Mouse (Mus musculus) forebrain, postnatal 0 days (tissue): Measurements from ENCODE around the gene Nr1i2. TPM values are rescaled to one million over a fixed set of nuclear protein-coding genes. Genes with fewer than 3 reads are reported as not detected.

Source experiments
- ATAC-seq: fragments of 200-750 bp; cut with Nextera tagmentation; 2 replicates; pipeline ENCODE4 v1.8.0; 2017; ENCODE audit warnings: mild to moderate bottlenecking, moderate library complexity
- DNase-seq: peaks from one replicate; pipeline ENCODE4 v3.0.0-alpha.2; 2015
- H3K27ac ChIP-seq: fragments of 300-500 bp; sonication (generic); 2 replicates; pipeline ENCODE4 v1.5.1; 2014; ENCODE audit warnings: low read depth, mild to moderate bottlenecking, antibody characterized with exemption, low read length, moderate library complexity, mixed read lengths
- H3K27me3 ChIP-seq: fragments of 300-500 bp; sonication (generic); 2 replicates; pipeline ENCODE4 v1.6.1; 2014; ENCODE audit warnings: mild to moderate bottlenecking, low read length, mixed read lengths; ENCODE audit not compliant: insufficient read depth
- H3K36me3 ChIP-seq: fragments of 300-500 bp; sonication (generic); 2 replicates; pipeline ENCODE4 v1.6.1; 2014; ENCODE audit warnings: mild to moderate bottlenecking, moderate library complexity; ENCODE audit not compliant: insufficient read depth
- H3K4me1 ChIP-seq: fragments of 300-500 bp; sonication (generic); 2 replicates; pipeline ENCODE4 v1.6.1; 2014; ENCODE audit warnings: antibody characterized with exemption; ENCODE audit not compliant: insufficient read depth
- H3K4me2 ChIP-seq: fragments of 300-500 bp; sonication (generic); 2 replicates; pipeline ENCODE4 v1.6.1; 2014; ENCODE audit warnings: low read depth, mild to moderate bottlenecking, moderate library complexity
- H3K4me3 ChIP-seq: fragments of 300-500 bp; sonication (generic); 2 replicates; pipeline ENCODE4 v1.5.1; 2014; ENCODE audit warnings: low read depth, low read length, mixed read lengths
- H3K9ac ChIP-seq: fragments of 300-500 bp; sonication (generic); 2 replicates; pipeline ENCODE4 v1.6.1; 2014; ENCODE audit warnings: mild to moderate bottlenecking
- H3K9me3 ChIP-seq: fragments of 300-500 bp; sonication (generic); 2 replicates; pipeline ENCODE4 v1.6.1; 2016; ENCODE audit warnings: low read length
- CTCF ChIP-seq: sonication (generic); IDR thresholded peaks from 2 replicates; pipeline ENCODE4 v1.5.1; 2016; ENCODE audit warnings: antibody characterized with exemption, control low read depth, low read depth
- WGBS: fragments of 180-500 bp; shearing (Covaris S2); extraction: QIAGEN DNeasy Blood & Tissue Kit; methylation state at CpG from one replicate; pipeline ENCODE4 v1.1.7; 2014; 5-methylcytosine and 5-hydroxymethylcytosine counted together
- polyA plus RNA-seq: library from polyadenylated mRNA; unstranded; fragments of >200 nt; fragmentation: Nextera tagmentation; extraction: Ambion mirVana; gene quantifications from 2 replicates; pipeline ENCODE4 v1.2.1, GENCODE M21; 2015
- total RNA-seq: library from RNA; depleted of rRNA; stranded (reverse); fragments of >200 nt; gene quantifications from 2 replicates; pipeline ENCODE4 v1.2.3, GENCODE M21; 2014

The Nr1i2 gene
- total and polyA plus RNA-seq, 2 experiments from 2014 or later = not detected

DNA sequence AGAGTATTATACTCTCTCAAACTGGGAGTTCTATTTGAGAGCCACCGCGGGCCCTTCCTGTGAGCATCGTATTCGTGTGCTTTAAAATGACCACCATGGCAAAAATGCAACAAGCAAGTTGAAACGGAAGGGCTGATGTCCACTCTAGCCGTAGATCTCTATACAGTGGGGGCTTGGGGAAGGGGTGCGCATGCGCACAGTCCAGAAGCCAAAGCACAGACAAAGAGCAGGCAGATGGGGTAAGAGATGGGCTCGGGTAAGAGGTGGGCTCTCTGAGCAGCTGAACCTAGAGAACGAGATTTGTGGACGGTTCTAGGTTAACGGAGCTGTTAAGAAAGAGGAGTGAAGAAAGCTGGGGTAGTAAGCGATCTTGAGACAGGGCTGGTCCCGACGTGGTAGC is 29.7 kb upstream of the Nr1i2 start:
- Histone ChIP-seq H3K27me3 (no peaks in the 10 kb centered on the region), H3K9ac (no peak overlapping the region), H3K4me3 (no peak overlapping the region), H3K4me2 (no peak overlapping the region), H3K27ac (no peak overlapping the region), H3K9me3 (no peaks in the 10 kb centered on the region), H3K4me1 (no peaks in the 10 kb centered on the region), H3K36me3 (no peaks in the 10 kb centered on the region)
- ATAC-seq (no peak), DNase-seq (no peak)
- WGBS = 93% methylated on average over 15 of the region's 15 CpGs
- TF ChIP-seq CTCF = no peak

DNA sequence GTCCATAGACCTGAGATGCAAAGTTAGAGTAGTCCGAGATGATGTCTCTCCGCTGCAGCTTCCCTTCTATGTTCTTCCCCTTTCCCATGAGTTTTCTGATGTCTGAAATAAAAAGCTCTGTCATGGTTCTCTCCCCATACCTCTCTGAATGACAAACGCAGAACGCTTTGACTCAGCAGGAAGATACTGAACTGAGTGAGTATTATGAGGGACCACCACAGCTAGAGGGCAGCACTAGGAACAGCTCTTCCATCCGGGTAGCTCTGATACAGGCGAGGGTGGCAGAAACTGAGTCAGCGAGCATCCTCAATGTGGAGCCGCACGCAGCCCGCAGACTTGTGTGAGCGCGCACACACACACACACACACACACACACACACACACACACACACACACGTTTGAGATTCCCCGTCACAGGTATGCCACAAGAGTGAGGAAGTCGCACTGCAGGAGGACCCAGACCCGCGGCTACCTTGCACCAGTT is 26.9 kb upstream of the Nr1i2 start:
- H3K36me3 ChIP-seq = no peaks in the 10 kb centered on the region
- peak; percentile 99 for ATAC-seq
- peak overlapping the region; percentile 21; the same call in 1 of the 2 replicates for H3K4me3 ChIP-seq
- TF ChIP-seq CTCF = peak; percentile 77
- 0 out of 2 replicates have a peak overlapping the region, but pooled peaks have one; percentile 39 for H3K9ac ChIP-seq
- H3K27me3 ChIP-seq = no peaks in the 10 kb centered on the region
- H3K4me1 ChIP-seq = no peaks in the 10 kb centered on the region
- H3K4me2 ChIP-seq = peak overlapping the region; percentile 42
- no peaks in the 10 kb centered on the region for H3K9me3 ChIP-seq
- no peak overlapping the region for H3K27ac ChIP-seq
- 22% methylated on average over 17 of the region's 17 CpGs for WGBS
- DNase-seq = peak; percentile 74

DNA sequence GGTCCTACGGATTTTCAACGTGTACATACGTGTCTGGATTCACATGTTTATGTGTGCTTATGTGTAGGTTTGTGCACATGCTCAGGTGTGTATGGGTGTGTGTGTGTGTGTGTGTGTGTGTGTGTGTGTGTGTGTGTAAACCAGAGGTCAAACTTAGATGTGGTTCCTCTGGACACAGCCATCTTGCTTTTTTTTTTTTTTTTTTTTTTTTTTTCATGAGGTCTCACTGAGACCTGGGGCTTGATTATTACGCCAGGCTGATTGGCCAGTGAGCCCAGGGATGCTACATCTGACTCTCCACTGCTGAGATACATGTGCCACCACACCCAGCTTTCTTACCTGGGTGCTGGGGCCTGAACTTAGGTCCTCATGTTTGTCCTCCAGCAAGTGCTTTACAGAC is 24.5 kb upstream of the Nr1i2 start:
- no peak overlapping the region for H3K4me3 ChIP-seq
- H3K27ac ChIP-seq = no peak overlapping the region
- H3K27me3 ChIP-seq = no peaks in the 10 kb centered on the region
- TF ChIP-seq CTCF = no peak
- no peaks in the 10 kb centered on the region for H3K9me3 ChIP-seq
- ATAC-seq (no peak), DNase-seq (no peak)
- no peak overlapping the region for H3K4me2 ChIP-seq
- no peak overlapping the region for H3K9ac ChIP-seq
- no peaks in the 10 kb centered on the region for H3K36me3 ChIP-seq
- WGBS = 89% methylated on average over 4 of the region's 4 CpGs
- no peaks in the 10 kb centered on the region for H3K4me1 ChIP-seq

DNA sequence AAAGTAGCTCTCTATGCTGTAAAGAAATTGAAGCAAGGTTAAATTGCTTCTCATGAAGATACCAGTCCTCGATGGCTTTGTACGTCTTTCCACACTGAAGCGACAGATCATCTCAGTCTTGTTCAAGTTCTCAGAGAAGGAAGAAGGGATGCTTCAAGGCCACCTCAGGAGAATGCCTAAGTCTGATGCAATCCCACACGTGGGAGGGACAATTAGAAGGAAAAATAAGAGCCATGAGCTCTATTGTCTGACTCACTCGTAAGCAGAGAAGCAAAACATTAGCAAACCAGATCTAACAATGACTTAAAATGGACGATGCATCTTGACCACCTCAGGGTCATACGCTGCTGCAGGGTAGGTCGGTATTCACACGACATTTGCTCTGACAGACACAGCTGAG is 23.9 kb upstream of the Nr1i2 start:
- Histone ChIP-seq H3K27ac (no peak overlapping the region), H3K4me1 (no peaks in the 10 kb centered on the region), H3K36me3 (no peaks in the 10 kb centered on the region), H3K9me3 (no peaks in the 10 kb centered on the region), H3K4me3 (no peak overlapping the region), H3K27me3 (no peaks in the 10 kb centered on the region), H3K9ac (no peak overlapping the region), H3K4me2 (no peak overlapping the region)
- DNase-seq (no peak), ATAC-seq (no peak)
- WGBS = 73% methylated on average over 9 of the region's 9 CpGs
- no peak for TF ChIP-seq CTCF

DNA sequence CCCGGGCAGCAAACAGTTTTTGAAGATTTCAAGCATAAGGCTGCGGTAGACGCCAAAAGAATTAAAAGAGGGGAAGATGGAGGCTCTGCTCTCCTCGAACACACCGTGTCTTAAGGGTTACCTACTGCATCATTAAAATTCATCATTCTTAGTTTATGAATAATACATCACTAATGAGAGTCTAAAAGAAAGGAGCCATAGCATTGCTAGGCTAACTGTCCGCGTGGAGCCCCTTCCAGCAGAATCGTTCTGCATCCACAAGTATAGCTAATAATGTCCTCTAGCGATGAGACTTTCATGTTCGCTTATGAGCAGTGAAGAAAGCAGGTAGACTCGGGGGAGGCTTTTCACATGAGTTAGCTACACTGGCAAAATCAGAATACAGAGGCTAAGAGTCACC is 13.6 kb upstream of the Nr1i2 start:
- H3K9ac ChIP-seq = no peak overlapping the region
- WGBS = 51% methylated on average over 11 of the region's 11 CpGs
- H3K4me2 ChIP-seq = no peak overlapping the region
- DNase-seq = no peak
- H3K4me1 ChIP-seq = no peaks in the 10 kb centered on the region
- no peaks in the 10 kb centered on the region for H3K9me3 ChIP-seq
- no peak for ATAC-seq
- no peak for TF ChIP-seq CTCF
- no peaks in the 10 kb centered on the region for H3K36me3 ChIP-seq
- no peak overlapping the region for H3K27ac ChIP-seq
- no peaks in the 10 kb centered on the region for H3K27me3 ChIP-seq
- no peak overlapping the region for H3K4me3 ChIP-seq

DNA sequence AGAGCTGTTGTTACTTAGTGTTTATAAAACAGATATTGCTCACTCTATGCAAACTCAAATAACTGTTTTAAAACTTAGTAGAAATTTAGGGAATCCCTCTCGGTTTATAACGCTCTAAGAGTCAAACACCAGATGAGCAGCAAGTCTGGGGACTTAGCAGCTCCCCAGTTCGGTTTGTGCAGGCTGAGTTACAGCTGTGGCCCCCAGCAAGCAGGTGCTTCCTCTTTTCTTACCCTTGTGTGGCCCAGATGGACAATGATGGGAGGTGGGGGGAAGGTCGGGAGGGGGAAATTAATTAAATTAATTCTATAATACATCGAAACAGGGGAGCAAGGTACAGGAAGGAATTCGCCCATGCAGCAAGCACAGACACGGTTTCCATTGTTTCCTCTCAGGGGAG is 13.0 kb upstream of the Nr1i2 start:
- H3K9me3 ChIP-seq = no peaks in the 10 kb centered on the region
- WGBS = 45% methylated on average over 7 of the region's 7 CpGs
- H3K4me3 ChIP-seq = no peak overlapping the region
- H3K9ac ChIP-seq = no peak overlapping the region
- H3K27me3 ChIP-seq = no peaks in the 10 kb centered on the region
- ATAC-seq = no peak
- H3K4me1 ChIP-seq = no peaks in the 10 kb centered on the region
- DNase-seq = no peak
- no peak overlapping the region for H3K4me2 ChIP-seq
- no peak overlapping the region for H3K27ac ChIP-seq
- TF ChIP-seq CTCF = no peak
- no peaks in the 10 kb centered on the region for H3K36me3 ChIP-seq

DNA sequence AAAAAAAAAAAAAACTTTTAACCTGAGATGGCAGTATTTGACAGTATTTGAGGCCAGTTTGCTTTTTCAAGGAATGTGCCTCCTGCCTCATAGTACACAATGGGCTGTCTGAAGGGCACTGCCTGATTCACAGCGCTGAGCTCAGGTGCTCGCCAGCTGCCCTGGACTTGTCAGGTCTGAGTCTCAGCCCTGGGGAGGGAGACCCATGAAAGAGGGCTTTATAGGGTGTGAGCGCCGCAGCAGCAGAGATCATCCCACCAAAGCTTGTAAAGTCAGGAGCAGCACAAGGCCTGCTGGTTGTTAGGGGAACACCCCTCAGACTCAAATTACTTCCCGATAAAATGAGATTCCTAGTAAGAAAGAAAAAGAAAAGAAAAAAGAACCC is 12.6 kb upstream of the Nr1i2 start:
- Histone ChIP-seq H3K9ac (no peak overlapping the region), H3K27me3 (no peaks in the 10 kb centered on the region), H3K9me3 (no peaks in the 10 kb centered on the region), H3K4me3 (no peak overlapping the region), H3K27ac (no peak overlapping the region), H3K4me1 (no peaks in the 10 kb centered on the region), H3K4me2 (no peak overlapping the region), H3K36me3 (no peaks in the 10 kb centered on the region)
- DNase-seq (no peak), ATAC-seq (no peak)
- no peak for TF ChIP-seq CTCF
- 35% methylated on average over 5 of the region's 5 CpGs for WGBS
